Mouse (Mus musculus): ENCODE measurements around the gene Gm9887.

- no peak for TF ChIP-seq CTCF (IDR thresholded peaks at IDR 0.05; ENCODE audit: extremely low read depth, insufficient read depth, low read length)
- TF ChIP-seq POLR2A (IDR thresholded peaks at IDR 0.05; ENCODE audit: extremely low read depth, insufficient read depth, low read length) = no peak
These were observed 46.9 kb upstream of the Gm9887 start for GRCm38 (mm10) chr12:69419017-69419605.
